Mouse (Mus musculus) left cerebral cortex, postnatal 36 days (tissue): Measurements from ENCODE around the gene S100a16. TPM values are rescaled to one million over a fixed set of nuclear protein-coding genes. Genes with fewer than 3 reads are reported as not detected.

Experiments used
- DNase-seq, 2 experiments: peaks; one replicate each; pipeline ENCODE4 v3.0.0; 2021 to 2022; ENCODE audit warnings: low spot score in 2 of 2, mixed read lengths in 1 of 2
- intact Hi-C: fragments of 180-260 bp; cut with DNase I; formaldehyde crosslinking; loops from one replicate; pipeline ENCODE4 v1.15.1; 2025
- total RNA-seq, 2 experiments: library from RNA; stranded (reverse); gene quantifications; 2 replicates each; pipeline ENCODE4 v1.2.3; 2021

The S100a16 gene
- total RNA-seq, 2 experiments from 2014 or later: 79.4 to 89.8 TPM

DNA sequence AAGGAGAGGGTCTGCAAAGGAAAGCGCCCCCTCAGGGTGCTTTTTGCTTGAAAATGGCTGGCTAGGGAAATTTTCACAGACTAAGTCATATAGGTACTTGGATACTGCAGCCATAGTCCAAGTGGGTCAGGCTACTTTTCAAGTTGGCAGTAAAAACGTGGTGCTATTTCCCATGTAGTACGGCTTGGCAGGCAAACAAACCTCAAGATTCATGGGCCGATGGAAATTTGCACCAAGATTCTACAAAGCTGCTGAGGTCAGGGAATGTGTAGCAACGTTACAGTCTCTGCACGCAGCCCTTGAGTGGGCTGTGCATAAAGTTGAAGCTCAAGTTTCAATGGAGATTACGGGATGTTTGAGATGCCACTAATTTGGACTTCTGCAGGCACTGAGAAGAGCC, 42.4 kb downstream of the S100a16 start:
- intact Hi-C loops: loop anchor here (5.0 kb wide), 1 partner anchor 52 kb away; the partner anchor contains the start of gene S100a14
- no peak for DNase-seq

DNA sequence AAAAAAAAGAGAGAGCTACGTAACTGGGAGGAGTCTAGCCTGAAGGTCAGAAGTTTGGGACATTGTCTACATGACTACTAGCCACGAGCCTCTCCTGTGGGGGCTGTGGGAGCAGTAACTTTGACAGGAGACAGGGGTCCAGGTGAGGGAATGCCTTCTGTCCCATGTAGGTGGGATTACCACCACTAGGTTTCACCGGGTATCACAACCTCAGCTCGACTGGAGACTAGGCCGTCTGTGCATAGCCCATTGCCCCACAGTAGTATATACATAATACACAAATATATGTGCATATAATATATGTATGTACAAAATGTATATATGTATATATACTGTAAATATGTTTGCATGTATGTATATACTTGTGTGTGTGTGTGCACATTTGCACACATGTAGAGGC, 44.1 kb downstream of the S100a16 start:
- DNase-seq: no peak
- intact Hi-C loops: no loop called here

DNA sequence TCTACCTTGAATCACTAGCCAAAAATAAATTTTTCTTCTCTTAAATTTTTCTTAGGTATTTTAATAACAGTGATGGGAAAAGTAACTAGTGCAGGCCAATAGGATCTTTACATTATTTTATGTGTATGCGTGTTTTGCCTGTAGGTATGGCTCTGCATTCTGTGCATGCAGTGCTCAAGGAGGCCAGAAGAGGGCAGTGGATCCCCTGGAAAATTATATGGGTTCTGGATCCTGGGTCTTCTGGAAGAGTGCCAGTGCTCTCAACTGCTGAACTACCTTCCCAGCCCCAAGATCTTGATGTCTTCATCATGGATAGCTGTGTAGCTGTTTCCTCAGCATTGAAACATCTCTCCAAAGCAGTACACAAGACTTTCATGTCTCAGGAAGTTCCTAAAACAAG, 45.1 kb downstream of the S100a16 start:
- no peak for DNase-seq
- intact Hi-C loops: no loop called here

DNA sequence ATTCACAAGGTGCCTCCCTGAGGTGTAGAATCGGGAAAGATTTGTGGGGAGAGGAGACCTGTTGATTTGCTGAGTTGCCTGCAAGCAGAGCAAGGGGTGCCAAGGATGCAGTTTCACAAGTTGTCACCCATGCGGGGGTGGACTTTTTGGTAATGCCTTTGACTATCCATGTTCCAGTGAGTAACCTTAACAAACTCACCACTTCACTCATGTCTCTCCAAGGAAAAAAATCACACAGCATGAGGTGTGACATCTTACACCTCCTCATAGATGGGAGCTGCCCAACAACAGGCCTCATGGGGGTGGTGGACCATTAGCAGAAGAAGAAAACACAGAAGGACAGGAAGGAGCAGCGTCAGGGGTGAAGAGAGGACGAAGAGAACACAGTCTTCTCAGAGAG, 45.5 kb downstream of the S100a16 start:
- DNase-seq: no peak
- intact Hi-C loops: no loop called here

DNA sequence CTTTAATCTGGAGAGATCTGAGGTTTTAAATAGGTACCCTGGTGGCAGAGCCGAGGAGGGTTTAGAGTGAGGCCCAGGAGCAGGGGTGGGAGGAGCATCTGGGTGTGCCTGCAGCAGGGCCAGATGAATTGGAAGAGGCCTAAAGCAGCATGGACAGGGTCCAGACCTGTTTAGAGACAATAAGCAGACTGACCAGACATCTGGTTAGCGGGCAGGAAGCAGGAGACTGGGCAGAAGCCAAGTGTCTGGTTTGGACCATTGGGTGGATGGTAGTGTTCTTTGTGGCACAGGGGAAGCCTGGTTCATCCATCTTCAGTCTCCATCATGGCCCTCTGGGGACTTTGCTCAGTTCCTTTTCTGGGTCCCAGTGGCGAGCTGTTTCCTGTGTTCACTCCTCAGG, 46.8 kb downstream of the S100a16 start:
- DNase-seq: no peak
- intact Hi-C loops: no loop called here

DNA sequence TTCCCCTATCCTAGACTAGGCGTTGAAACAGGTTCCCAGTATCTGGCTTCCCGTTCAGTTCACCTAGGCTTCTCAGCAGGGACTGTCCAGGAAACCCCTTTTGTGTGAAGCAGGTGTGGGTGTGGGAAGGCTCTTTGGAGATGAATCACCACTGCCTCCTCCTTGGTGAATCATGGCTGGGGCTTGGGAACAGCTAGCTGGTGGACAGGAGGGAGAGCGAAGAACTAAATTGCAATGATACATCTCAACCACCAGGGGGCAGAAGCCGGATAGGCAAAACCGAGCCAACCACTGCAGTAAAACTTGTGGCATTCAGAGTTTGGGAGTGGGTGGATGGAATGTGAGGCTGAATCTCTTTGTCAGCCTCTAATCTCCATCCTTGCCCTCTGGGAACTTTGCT, 48.5 kb downstream of the S100a16 start:
- intact Hi-C loops: loop anchor here (1.0 kb wide), 1 partner anchor 30 kb away; no protein-coding TSS in a partner anchor
- DNase-seq: peak; percentile 72 to 74

DNA sequence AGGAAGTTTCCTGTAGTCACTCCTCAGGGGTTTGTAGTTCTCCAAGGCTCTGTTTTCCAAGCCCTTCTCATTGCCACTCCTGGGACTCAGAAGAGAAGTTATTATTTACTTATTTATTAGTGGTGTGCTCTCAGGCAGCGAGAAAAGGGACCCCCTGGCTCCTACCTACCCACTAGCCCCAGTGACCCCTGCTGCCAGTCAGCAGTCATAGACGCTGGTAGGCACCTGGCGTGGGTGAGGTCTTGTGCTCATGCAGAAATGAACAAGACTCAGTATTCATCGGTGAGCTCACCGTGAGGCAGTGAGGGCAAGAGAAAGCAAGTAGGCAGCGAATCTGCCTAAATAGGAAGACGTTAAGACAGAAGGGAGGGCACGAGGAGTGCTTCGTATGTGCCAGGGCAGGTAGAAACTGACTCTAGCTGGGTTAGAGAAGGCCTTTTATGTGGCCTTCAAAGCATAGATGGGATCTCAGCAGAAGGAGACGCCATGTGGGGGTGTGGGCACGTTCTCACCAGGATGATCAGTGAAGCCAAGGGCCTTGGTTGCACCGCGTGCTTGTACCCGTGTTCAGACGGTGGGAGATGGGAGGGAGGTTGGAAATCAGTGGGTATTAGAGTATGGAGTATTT, 49.1 kb downstream of the S100a16 start:
- intact Hi-C loops: loop anchor here (2.0 kb wide), 1 partner anchor 63 kb away; no protein-coding TSS in a partner anchor
- no peak for DNase-seq

DNA sequence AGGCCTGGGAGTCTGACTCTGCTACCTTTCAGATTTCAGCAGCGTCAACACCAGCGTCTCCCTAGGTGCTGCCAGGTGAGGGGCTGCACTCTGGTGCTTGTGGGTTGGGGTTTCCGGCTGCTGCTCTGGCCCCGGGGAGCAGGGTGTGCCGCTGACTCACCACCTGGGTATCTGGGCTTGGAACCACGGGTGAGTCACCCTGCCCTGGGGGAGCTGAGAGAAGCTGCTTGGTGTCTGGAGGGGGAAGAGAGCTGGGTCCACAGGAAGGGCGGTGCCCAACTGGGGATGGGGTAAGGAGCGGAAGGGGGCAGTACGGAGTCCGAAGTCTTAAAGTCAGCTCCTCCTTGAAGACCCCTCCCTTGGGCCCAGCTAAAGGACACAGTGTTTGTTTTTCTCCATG, 49.9 kb downstream of the S100a16 start:
- peak in 1 of 2 experiments; percentile 38 for DNase-seq

DNA sequence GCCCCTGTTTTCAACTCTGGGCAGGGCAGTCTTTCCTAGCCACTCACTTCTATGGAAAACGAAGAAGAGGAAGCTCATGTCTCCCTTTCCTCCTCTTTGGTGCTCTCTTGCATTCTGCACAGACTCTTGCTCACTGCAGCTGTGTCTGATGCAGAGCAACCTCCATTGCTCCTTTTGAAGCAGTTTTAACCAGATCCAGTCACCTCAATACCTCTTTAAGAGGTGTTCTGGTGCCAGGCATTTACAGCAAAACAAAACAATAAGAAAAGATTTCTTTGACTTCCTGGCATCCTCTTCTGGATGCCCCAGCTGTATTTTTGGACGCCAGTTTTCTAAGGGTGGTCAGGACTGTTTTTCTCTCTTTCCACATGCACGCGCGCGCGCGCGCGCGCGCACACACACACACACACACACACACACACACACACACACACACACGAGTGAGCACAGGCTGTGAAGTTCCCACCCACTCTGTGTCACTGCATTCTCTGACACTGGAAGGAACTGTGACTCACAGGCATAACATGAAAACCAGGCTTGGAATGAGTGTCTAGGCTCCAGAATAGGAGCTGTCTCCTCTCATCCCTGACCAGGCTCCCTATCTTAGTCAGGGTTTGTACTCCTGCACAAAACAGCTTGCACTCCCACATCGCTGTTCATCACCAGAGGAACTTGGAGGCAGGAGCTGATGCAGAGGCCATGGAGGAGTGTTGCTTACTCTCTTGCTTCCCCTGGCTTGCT, 50.5 kb downstream of the S100a16 start:
- intact Hi-C loops: loop anchor here (1.0 to 2.0 kb wide), 2 partner anchors 25 to 61 kb away; partner anchors contain the start of gene S100a6

More for the DNA sequence above, 49.9 kb downstream of the S100a16 start:
- intact Hi-C loops: loop anchor here (1.0 to 2.0 kb wide), 2 partner anchors 25 to 62 kb away; partner anchors contain the start of gene S100a6

DNA sequence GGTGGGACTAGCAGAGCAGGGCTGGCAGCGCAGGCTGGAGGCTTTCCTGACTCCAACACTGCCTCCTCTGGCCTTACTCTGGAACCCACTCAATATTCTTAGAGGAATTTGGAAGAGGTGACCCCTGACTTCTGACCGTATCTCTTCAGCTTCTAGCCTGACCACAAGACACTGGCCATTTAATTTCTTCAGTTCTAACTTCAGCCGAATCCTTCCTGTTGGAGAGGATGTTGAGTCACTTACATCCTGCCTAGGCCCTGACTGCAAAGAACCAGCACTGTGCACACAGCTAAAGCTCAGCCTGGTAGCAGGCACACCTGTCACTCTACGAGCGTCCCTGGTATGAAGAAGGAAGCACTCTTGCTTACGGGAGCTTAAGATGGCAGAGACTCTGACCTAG, 52.3 kb downstream of the S100a16 start:
- intact Hi-C loops: no loop called here
- DNase-seq: no peak

More for the DNA sequence above, 50.5 kb downstream of the S100a16 start:
- peak; percentile 46 to 66 for DNase-seq

DNA sequence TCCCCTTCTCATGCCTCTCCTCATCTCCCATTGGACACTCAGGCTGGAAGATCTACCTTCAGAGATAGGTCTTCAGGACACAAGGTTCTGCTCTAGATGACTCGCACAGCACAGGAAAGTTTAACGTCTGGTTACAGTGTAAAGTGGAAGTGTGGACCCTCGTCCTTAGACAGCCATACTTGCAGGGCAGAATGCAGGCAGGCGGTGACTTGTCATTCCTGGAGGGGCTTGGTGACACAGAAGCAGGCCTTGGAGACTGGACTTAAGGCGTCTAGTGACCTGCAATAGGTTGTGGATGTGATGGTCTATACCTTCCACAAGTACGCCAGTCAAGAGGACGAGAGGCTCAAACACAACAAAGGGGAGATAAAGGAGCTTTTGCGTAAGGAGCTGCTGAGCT, 52.9 kb downstream of the S100a16 start, which contains the start of gene S100a2:
Gene S100a2, plus strand, starts transcription at position 301 of the 400 bp plus-strand sequence.
- intact Hi-C loops: no loop called here
- DNase-seq: no peak

Other genes with a start within 250 kb of the S100a16 start
- gene Gatad2b, start 244.1 kb upstream of the S100a16 start, total RNA-seq: 10 to 100 TPM; 85.1 to 97.8 TPM
- 1 to 10 TPM; 4.8 to 6.2 TPM for gene Slc27a3, start 147.3 kb upstream of the S100a16 start, total RNA-seq
- gene Ints3, start 103.6 kb upstream of the S100a16 start, total RNA-seq: 10 to 100 TPM; 57.6 to 70.1 TPM
- 1 to 10 TPM; 2.5 to 4.2 TPM for gene Npr1, start 71.4 kb upstream of the S100a16 start, total RNA-seq
- 10 to 100 TPM; 73.5 to 82.2 TPM for gene Ilf2, start 61.1 kb upstream of the S100a16 start, total RNA-seq
- 10 to 100 TPM; 52.8 to 54.7 TPM for gene Snapin, start 46.2 kb upstream of the S100a16 start, total RNA-seq
- 100 to 1,000 TPM; 160 to 168 TPM for gene Chtop, start 27.8 kb upstream of the S100a16 start, total RNA-seq
- gene S100a1, start 22.9 kb upstream of the S100a16 start, total RNA-seq: 100 to 1,000 TPM; 118 to 137 TPM
- gene S100a13, start 22.8 kb upstream of the S100a16 start, total RNA-seq: 10 to 100 TPM; 20.9 to 21.8 TPM
- gene S100a14, start 10.4 kb upstream of the S100a16 start, total RNA-seq: under 1 TPM; 0.34 to 0.44 TPM
- gene S100a3, start 23.3 kb downstream of the S100a16 start, total RNA-seq: 1 to 10 TPM in 1 of 2 experiments, under 1 TPM in 1; 0.88 to 1.4 TPM
- gene S100a2, start 53.0 kb downstream of the S100a16 start, total RNA-seq: not detected
- not detected for gene Gm42674, start 64.7 kb downstream of the S100a16 start, total RNA-seq
- 1 to 10 TPM; 3.7 to 4.0 TPM for gene S100a4, start 66.5 kb downstream of the S100a16 start, total RNA-seq
- not detected for gene S100a5, start 71.3 kb downstream of the S100a16 start, total RNA-seq
- gene S100a6, start 75.6 kb downstream of the S100a16 start, total RNA-seq: 10 to 100 TPM; 28.7 to 30.9 TPM
- under 1 TPM; 0.57 to 0.59 TPM for gene S100a7a, start 116.8 kb downstream of the S100a16 start, total RNA-seq
- 1 to 10 TPM in 1 of 2 experiments, not detected in 1; 1.5 TPM for gene S100a8, start 131.7 kb downstream of the S100a16 start, total RNA-seq
- gene S100a9, start 158.5 kb downstream of the S100a16 start, total RNA-seq: not detected
- not detected for gene Pglyrp4, start 189.7 kb downstream of the S100a16 start, total RNA-seq
- gene Gm5849, start 240.6 kb downstream of the S100a16 start, total RNA-seq: not detected